Mouse (Mus musculus): ENCODE measurements around the gene Prkcq.

The Prkcq gene

GRCm38 (mm10) chr2:11347791-11348190 is 175.9 kb downstream of the Prkcq start:
- no peak overlapping the region for H3K4me3 ChIP-seq (replicated peaks; ENCODE audit: low read length)
- no peaks in the 10 kb centered on the region for H3K27me3 ChIP-seq (ENCODE audit: insufficient read depth, low read length)
- no peaks in the 10 kb centered on the region for H3K4me1 ChIP-seq (replicated peaks; ENCODE audit: low read depth, low read length)
- no peaks in the 10 kb centered on the region; the same call in 1 of the 2 replicates for H3K9me3 ChIP-seq (ENCODE audit: low read length)
- no peaks in the 10 kb centered on the region for H3K36me3 ChIP-seq (ENCODE audit: insufficient read depth, low read length)
- no peak for TF ChIP-seq POU5F1 (IDR thresholded peaks at IDR 0.05; ENCODE audit: borderline replicate concordance, low read length)
- TF ChIP-seq CTCF (conservative IDR thresholded peaks at IDR 0.05; ENCODE audit: low read length): no peak
- TF ChIP-seq NANOG (IDR thresholded peaks at IDR 0.05; ENCODE audit: borderline replicate concordance, low read length): no peak
